Mouse (Mus musculus): ENCODE measurements around the gene Tomm40. TPM values are rescaled to one million over a fixed set of nuclear protein-coding genes. Genes with fewer than 3 reads are reported as not detected.

Tomm40 gene
- polyA plus RNA-seq, 1 experiment from 2014 or later: 149 TPM

- no peaks in the 10 kb centered on the region for H3K27me3 ChIP-seq
Measured at GRCm38 (mm10) chr7:19741329-19742031, 26.2 kb upstream of the Tomm40 start.

GRCm38 (mm10) chr7:19740269-19740668 lies 25.0 kb upstream of the Tomm40 start:
- Histone ChIP-seq H3K4me1 (peaks cover 13% of the 10 kb centered on the region; the same call in 1 of the 2 replicates), H3K36me3 (replicated peaks) (peaks cover 39% of the 10 kb centered on the region), H3K4me3 (replicated peaks) (no peak overlapping the region), H3K9me3 (no peaks in the 10 kb centered on the region), H3K9ac (no peak overlapping the region), H3K27ac (no peak overlapping the region), H3K4me2 (no peak overlapping the region), H3K27me3 (no peaks in the 10 kb centered on the region)
- WGBS: 94% methylated on average over 11 of the region's 11 CpGs
- no peak for ATAC-seq (ENCODE audit: low FRiP score)

More at GRCm38 (mm10) chr7:19741329-19742031, 26.2 kb upstream of the Tomm40 start:
- Histone ChIP-seq H3K36me3 (replicated peaks) (peaks cover 34% of the 10 kb centered on the region), H3K9ac (no peak overlapping the region), H3K4me3 (replicated peaks) (no peak overlapping the region), H3K9me3 (no peaks in the 10 kb centered on the region), H3K4me2 (no peak overlapping the region), H3K27ac (no peak overlapping the region), H3K4me1 (peaks cover 16% of the 10 kb centered on the region)
- ATAC-seq (ENCODE audit: low FRiP score): 0 out of 2 replicates have a peak, but pooled peaks have one; percentile 24
- WGBS: 18% methylated on average over 8 of the region's 8 CpGs

- WGBS: 94% methylated on average over 3 of the region's 3 CpGs
- H3K9me3 ChIP-seq: no peaks in the 10 kb centered on the region
- H3K4me2 ChIP-seq: no peak overlapping the region
- peaks cover 10% of the 10 kb centered on the region; the same call in 1 of the 2 replicates for H3K4me1 ChIP-seq
- peaks cover 40% of the 10 kb centered on the region for H3K36me3 ChIP-seq (replicated peaks)
- no peak overlapping the region for H3K27ac ChIP-seq
- ATAC-seq (ENCODE audit: low FRiP score): no peak
- no peak overlapping the region for H3K9ac ChIP-seq
- no peak overlapping the region for H3K4me3 ChIP-seq (replicated peaks)
- H3K27me3 ChIP-seq: no peaks in the 10 kb centered on the region
Measured at GRCm38 (mm10) chr7:19738771-19739170, 23.5 kb upstream of the Tomm40 start.

- Histone ChIP-seq H3K9me3 (no peaks in the 10 kb centered on the region), H3K36me3 (replicated peaks) (peaks cover 54% of the 10 kb centered on the region), H3K27ac (no peak overlapping the region), H3K4me1 (peaks cover 3% of the 10 kb centered on the region; the same call in 1 of the 2 replicates), H3K27me3 (no peaks in the 10 kb centered on the region), H3K4me3 (replicated peaks) (no peak overlapping the region), H3K4me2 (no peak overlapping the region), H3K9ac (no peak overlapping the region)
- 95% methylated on average over 16 of the region's 16 CpGs for WGBS
- ATAC-seq (ENCODE audit: low FRiP score): no peak
Measured at GRCm38 (mm10) chr7:19736389-19737057, 21.3 kb upstream of the Tomm40 start.

GRCm38 (mm10) chr7:19734178-19734666 lies 19.0 kb upstream of the Tomm40 start:
- WGBS: 83% methylated on average over 10 of the region's 10 CpGs

GRCm38 (mm10) chr7:19726541-19726940 lies 11.3 kb upstream of the Tomm40 start:
- Histone ChIP-seq H3K4me1 (no peaks in the 10 kb centered on the region), H3K27ac (no peak overlapping the region), H3K27me3 (no peaks in the 10 kb centered on the region), H3K4me2 (no peak overlapping the region), H3K36me3 (replicated peaks) (peaks cover 86% of the 10 kb centered on the region), H3K9me3 (peaks cover 4% of the 10 kb centered on the region; the same call in 1 of the 2 replicates), H3K9ac (no peak overlapping the region), H3K4me3 (replicated peaks) (no peak overlapping the region)
- 90% methylated on average over 3 of the region's 4 CpGs for WGBS
- no peak for ATAC-seq (ENCODE audit: low FRiP score)

More at GRCm38 (mm10) chr7:19734178-19734666, 19.0 kb upstream of the Tomm40 start:
- no peak for ATAC-seq (ENCODE audit: low FRiP score)
- Histone ChIP-seq H3K9ac (no peak overlapping the region), H3K27ac (no peak overlapping the region), H3K4me3 (replicated peaks) (no peak overlapping the region), H3K4me1 (no peaks in the 10 kb centered on the region), H3K9me3 (no peaks in the 10 kb centered on the region), H3K4me2 (no peak overlapping the region), H3K27me3 (no peaks in the 10 kb centered on the region), H3K36me3 (replicated peaks) (peaks cover 70% of the 10 kb centered on the region)

- Histone ChIP-seq H3K4me1 (no peaks in the 10 kb centered on the region), H3K27me3 (no peaks in the 10 kb centered on the region), H3K27ac (no peak overlapping the region), H3K4me3 (replicated peaks) (no peak overlapping the region), H3K4me2 (no peak overlapping the region), H3K9ac (no peak overlapping the region), H3K36me3 (replicated peaks) (peaks cover 74% of the 10 kb centered on the region), H3K9me3 (peaks cover 16% of the 10 kb centered on the region)
- 95% methylated on average over 12 of the region's 12 CpGs for WGBS
- no peak for ATAC-seq (ENCODE audit: low FRiP score)
Measured at GRCm38 (mm10) chr7:19724167-19724566, 8.9 kb upstream of the Tomm40 start.

- peaks cover 60% of the 10 kb centered on the region for H3K36me3 ChIP-seq (replicated peaks)
- no peak for ATAC-seq (ENCODE audit: low FRiP score)
- 89% methylated on average over 6 of the region's 6 CpGs for WGBS
Measured at GRCm38 (mm10) chr7:19722754-19723195, 7.5 kb upstream of the Tomm40 start.

GRCm38 (mm10) chr7:19719200-19719599 lies 4.0 kb upstream of the Tomm40 start:
- Histone ChIP-seq H3K4me1 (peaks cover 11% of the 10 kb centered on the region), H3K9ac (no peak overlapping the region), H3K9me3 (peaks cover 16% of the 10 kb centered on the region), H3K27ac (no peak overlapping the region), H3K4me2 (no peak overlapping the region), H3K4me3 (replicated peaks) (no peak overlapping the region), H3K27me3 (no peaks in the 10 kb centered on the region), H3K36me3 (replicated peaks) (peaks cover 33% of the 10 kb centered on the region)
- 88% methylated on average over 4 of the region's 4 CpGs for WGBS
- ATAC-seq (ENCODE audit: low FRiP score): no peak

More at GRCm38 (mm10) chr7:19722754-19723195, 7.5 kb upstream of the Tomm40 start:
- H3K27me3 ChIP-seq: no peaks in the 10 kb centered on the region
- peaks cover 16% of the 10 kb centered on the region for H3K9me3 ChIP-seq
- no peak overlapping the region for H3K27ac ChIP-seq
- no peak overlapping the region for H3K4me2 ChIP-seq
- H3K4me3 ChIP-seq (replicated peaks): no peak overlapping the region
- no peak overlapping the region for H3K9ac ChIP-seq
- no peaks in the 10 kb centered on the region for H3K4me1 ChIP-seq

- Histone ChIP-seq H3K4me2 (no peak overlapping the region), H3K9me3 (peaks cover 16% of the 10 kb centered on the region), H3K4me3 (replicated peaks) (no peak overlapping the region), H3K4me1 (peaks cover 18% of the 10 kb centered on the region), H3K27ac (no peak overlapping the region), H3K36me3 (replicated peaks) (peaks cover 30% of the 10 kb centered on the region), H3K27me3 (no peaks in the 10 kb centered on the region), H3K9ac (no peak overlapping the region)
- no peak for ATAC-seq (ENCODE audit: low FRiP score)
- WGBS: 92% methylated on average over 5 of the region's 5 CpGs
Measured at GRCm38 (mm10) chr7:19718297-19718952, 3.2 kb upstream of the Tomm40 start.

- no peak overlapping the region for H3K4me3 ChIP-seq (replicated peaks)
Measured at GRCm38 (mm10) chr7:19717346-19717745, 2.1 kb upstream of the Tomm40 start.

GRCm38 (mm10) chr7:19716822-19717221 lies 1.6 kb upstream of the Tomm40 start:
- Histone ChIP-seq H3K36me3 (replicated peaks) (peaks cover 39% of the 10 kb centered on the region), H3K4me2 (peak overlapping the region; percentile 52), H3K9ac (0 out of 2 replicates have a peak overlapping the region, but pooled peaks have one; percentile 40), H3K9me3 (peaks cover 15% of the 10 kb centered on the region), H3K27me3 (no peaks in the 10 kb centered on the region), H3K27ac (peak overlapping the region; percentile 91), H3K4me1 (peaks cover 19% of the 10 kb centered on the region), H3K4me3 (replicated peaks) (no peak overlapping the region; the same call in 1 of the 2 replicates)
- no peak for ATAC-seq (ENCODE audit: low FRiP score)
- WGBS: 84% methylated on average over 2 of the region's 2 CpGs

More at GRCm38 (mm10) chr7:19717346-19717745, 2.1 kb upstream of the Tomm40 start:
- ATAC-seq (ENCODE audit: low FRiP score): no peak
- H3K9me3 ChIP-seq: peaks cover 16% of the 10 kb centered on the region
- WGBS: 96% methylated on average over 4 of the region's 4 CpGs
- no peaks in the 10 kb centered on the region for H3K27me3 ChIP-seq
- H3K27ac ChIP-seq: no peak overlapping the region
- no peak overlapping the region; the same call in 1 of the 2 replicates for H3K9ac ChIP-seq
- H3K4me2 ChIP-seq: no peak overlapping the region
- peaks cover 19% of the 10 kb centered on the region for H3K4me1 ChIP-seq
- peaks cover 36% of the 10 kb centered on the region for H3K36me3 ChIP-seq (replicated peaks)
